Mouse (Mus musculus): ENCODE data around the gene Rgs6. TPM values are rescaled to one million over a fixed set of nuclear protein-coding genes. Genes with fewer than 3 reads are reported as not detected.

Rgs6 gene
- polyA plus RNA-seq, 1 experiment, result 8.0 TPM

DNA sequence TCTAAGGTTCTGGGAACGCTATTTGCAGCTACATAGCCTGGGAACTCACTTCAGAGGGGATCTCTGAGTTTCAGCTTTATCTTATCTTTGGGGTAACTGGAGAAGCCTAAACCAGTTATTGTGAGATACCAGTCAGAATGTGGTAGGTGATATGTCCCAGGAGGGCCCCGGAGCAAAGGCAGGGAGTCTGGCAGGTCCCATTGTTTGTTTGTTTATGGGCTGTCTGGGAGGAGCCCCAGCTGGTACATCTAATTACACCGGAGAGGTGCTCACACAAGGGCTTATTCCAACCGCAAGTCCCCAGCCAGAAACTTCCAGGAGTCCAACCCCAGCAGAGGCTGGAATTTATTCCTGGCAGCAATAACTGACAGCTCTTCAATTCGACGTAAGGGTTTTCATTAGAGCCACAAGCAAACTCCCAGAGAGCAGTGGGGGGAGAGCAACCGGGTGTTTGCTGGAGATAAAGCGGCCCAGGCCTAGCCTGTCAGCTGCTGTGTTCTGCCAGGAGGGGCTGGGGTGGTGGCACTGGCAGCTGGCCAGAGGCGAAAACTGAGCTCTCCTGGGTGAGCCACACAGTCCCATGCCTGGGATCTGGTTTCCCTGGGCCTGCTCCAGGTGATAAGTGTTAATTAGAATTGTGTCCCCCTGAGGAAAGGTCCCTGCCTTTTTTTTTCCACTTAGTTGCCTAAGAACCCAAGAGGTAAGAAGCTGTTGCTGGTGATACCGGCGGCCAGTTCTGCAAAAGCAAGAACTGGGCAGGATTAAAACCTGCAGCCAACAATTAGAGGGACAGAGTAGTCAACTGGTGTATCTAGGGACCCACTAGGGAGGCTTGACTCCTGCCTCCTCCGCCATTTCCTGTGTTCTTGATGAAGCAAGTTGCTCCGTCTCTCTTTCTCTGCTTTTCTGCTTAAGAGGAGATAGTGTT, 485.1 kb downstream of the Rgs6 start:
- peak; percentile 95 for DNase-seq (ENCODE audit: low read depth)
- TF ChIP-seq CTCF (IDR thresholded peaks at IDR 0.05; ENCODE audit: borderline replicate concordance, extremely low read depth, insufficient read depth, insufficient read length) (no peak), POLR2A (IDR thresholded peaks at IDR 0.05; ENCODE audit: borderline replicate concordance, extremely low read depth, insufficient read depth, insufficient read length, poor library complexity, severe bottlenecking) (no peak)

- no peak for DNase-seq (ENCODE audit: low read depth)
- TF ChIP-seq CTCF (IDR thresholded peaks at IDR 0.05; ENCODE audit: borderline replicate concordance, extremely low read depth, insufficient read depth, insufficient read length) (no peak), POLR2A (IDR thresholded peaks at IDR 0.05; ENCODE audit: borderline replicate concordance, extremely low read depth, insufficient read depth, insufficient read length, poor library complexity, severe bottlenecking) (no peak)
Observed at GRCm38 (mm10) chr12:83073879-83074368, 485.8 kb downstream of the Rgs6 start.

DNA sequence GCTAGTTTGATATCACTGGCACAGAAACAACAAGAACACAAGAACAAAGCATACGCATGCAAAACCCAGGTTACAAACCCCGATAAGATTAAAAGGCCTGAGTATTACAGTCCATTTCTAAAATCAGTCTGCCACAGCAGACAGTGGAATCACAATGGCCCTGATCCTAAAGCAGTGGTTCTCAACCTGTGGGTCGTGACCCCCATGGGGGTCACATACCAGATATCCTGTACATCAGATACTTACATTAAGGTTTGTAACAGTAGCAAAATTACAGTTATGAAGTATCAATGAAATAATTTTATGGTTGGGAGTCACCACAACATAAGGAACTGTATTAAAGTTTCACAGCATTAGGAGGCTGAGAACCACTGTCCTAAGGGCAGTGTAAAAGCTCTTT, 488.1 kb downstream of the Rgs6 start:
- DNase-seq (ENCODE audit: low read depth), result no peak
- TF ChIP-seq POLR2A (IDR thresholded peaks at IDR 0.05; ENCODE audit: borderline replicate concordance, extremely low read depth, insufficient read depth, insufficient read length, poor library complexity, severe bottlenecking) (no peak), CTCF (IDR thresholded peaks at IDR 0.05; ENCODE audit: borderline replicate concordance, extremely low read depth, insufficient read depth, insufficient read length) (no peak)

- no peak for DNase-seq (ENCODE audit: low read depth)
- no peak for TF ChIP-seq CTCF (IDR thresholded peaks at IDR 0.05; ENCODE audit: borderline replicate concordance, extremely low read depth, insufficient read depth, insufficient read length)
- no peak for TF ChIP-seq POLR2A (IDR thresholded peaks at IDR 0.05; ENCODE audit: borderline replicate concordance, extremely low read depth, insufficient read depth, insufficient read length, poor library complexity, severe bottlenecking)
Observed at GRCm38 (mm10) chr12:83077486-83077885, 489.4 kb downstream of the Rgs6 start.

DNA sequence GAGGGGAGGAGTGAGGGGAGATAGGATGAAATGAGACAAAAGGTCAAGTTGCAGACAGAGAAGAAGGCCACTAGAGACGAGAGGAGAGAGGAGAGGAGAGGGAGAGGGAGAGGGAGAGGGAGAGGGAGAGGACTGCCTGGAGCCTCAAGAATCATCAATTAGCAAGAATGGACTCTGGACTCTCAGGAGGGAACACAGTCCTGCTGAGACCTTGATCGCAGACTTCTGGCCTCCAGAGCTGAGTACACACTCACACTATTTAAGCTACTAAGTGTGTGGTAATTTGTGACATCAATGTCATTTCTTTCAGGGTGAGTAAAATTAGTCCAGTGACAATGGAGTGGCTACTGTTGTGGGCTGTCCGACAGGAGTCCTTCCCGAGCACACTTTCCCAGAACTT, 495.3 kb downstream of the Rgs6 start:
- DNase-seq (ENCODE audit: low read depth), result no peak
- no peak for TF ChIP-seq POLR2A (IDR thresholded peaks at IDR 0.05; ENCODE audit: borderline replicate concordance, extremely low read depth, insufficient read depth, insufficient read length, poor library complexity, severe bottlenecking)
- TF ChIP-seq CTCF (IDR thresholded peaks at IDR 0.05; ENCODE audit: borderline replicate concordance, extremely low read depth, insufficient read depth, insufficient read length), result no peak

DNA sequence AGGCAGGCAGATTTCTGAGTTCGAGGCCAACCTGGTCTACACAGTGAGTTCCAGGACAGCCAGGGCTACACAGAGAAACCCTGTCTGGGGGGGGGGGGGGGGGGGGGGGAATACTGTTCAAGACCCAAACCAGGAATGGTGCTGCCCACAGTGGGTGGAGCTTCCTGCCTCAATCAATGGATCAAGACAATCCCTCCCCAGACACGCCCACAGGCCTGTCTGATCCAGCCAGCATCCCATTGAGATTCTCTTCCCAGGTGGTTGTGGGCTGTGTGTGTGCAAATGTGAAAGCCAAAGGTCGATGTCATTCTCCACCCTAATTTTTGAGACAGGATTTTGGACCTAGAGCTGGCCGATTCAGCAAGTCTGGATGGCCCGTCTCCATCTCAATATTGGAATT, 496.5 kb downstream of the Rgs6 start:
- DNase-seq (ENCODE audit: low read depth), result no peak
- TF ChIP-seq POLR2A (IDR thresholded peaks at IDR 0.05; ENCODE audit: borderline replicate concordance, extremely low read depth, insufficient read depth, insufficient read length, poor library complexity, severe bottlenecking), result no peak
- TF ChIP-seq CTCF (IDR thresholded peaks at IDR 0.05; ENCODE audit: borderline replicate concordance, extremely low read depth, insufficient read depth, insufficient read length), result no peak

DNA sequence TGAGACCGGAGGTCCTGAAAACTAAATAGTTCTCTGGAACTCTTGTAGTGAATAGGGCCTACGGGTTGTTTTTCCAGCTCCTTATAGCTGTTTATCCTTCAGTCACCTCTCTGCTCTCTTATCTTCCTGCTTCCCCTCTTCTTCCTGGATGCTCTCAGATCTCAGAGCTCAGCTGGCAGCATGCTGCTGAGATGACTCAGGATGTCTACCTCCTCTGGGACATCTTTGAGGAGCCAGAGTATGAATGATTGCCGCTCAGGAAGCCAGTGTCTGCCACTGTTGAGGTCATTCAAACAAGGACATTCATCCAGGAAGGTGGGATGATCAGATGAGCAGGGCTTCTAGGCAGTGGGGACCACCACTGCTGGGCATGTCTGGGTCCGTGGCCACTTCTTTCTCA, 498.9 kb downstream of the Rgs6 start:
- TF ChIP-seq CTCF (IDR thresholded peaks at IDR 0.05; ENCODE audit: borderline replicate concordance, extremely low read depth, insufficient read depth, insufficient read length), result no peak
- TF ChIP-seq POLR2A (IDR thresholded peaks at IDR 0.05; ENCODE audit: borderline replicate concordance, extremely low read depth, insufficient read depth, insufficient read length, poor library complexity, severe bottlenecking), result no peak
- no peak for DNase-seq (ENCODE audit: low read depth)

GRCm38 (mm10) chr12:83087555-83087954, 499.5 kb downstream of the Rgs6 start:
- TF ChIP-seq POLR2A (IDR thresholded peaks at IDR 0.05; ENCODE audit: borderline replicate concordance, extremely low read depth, insufficient read depth, insufficient read length, poor library complexity, severe bottlenecking), result no peak
- no peak for TF ChIP-seq CTCF (IDR thresholded peaks at IDR 0.05; ENCODE audit: borderline replicate concordance, extremely low read depth, insufficient read depth, insufficient read length)
- no peak for DNase-seq (ENCODE audit: low read depth)

GRCm38 (mm10) chr12:83092001-83092400, 503.9 kb downstream of the Rgs6 start:
- no peak for TF ChIP-seq CTCF (IDR thresholded peaks at IDR 0.05; ENCODE audit: borderline replicate concordance, extremely low read depth, insufficient read depth, insufficient read length)
- DNase-seq (ENCODE audit: low read depth), result no peak

DNA sequence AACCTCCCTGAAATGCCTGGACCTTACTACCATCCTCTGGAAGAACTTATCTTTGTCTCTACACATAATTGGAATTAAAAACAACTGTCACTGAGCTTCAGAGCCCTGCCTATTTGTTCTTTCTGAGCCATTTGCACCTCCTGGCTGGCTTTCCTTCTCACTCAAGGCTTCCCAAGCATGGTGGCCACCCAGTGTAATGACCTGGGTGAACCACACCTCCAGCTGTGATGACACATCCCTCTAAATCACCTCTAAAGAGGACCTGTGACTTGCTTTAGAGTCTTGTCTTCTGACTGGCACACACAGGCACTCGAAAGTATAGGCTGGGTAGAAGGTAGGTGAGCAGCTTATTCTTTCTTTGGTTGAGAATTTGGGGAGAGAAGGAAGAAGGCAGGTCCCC, 509.7 kb downstream of the Rgs6 start:
- DNase-seq (ENCODE audit: low read depth), result no peak
- TF ChIP-seq CTCF (IDR thresholded peaks at IDR 0.05; ENCODE audit: borderline replicate concordance, extremely low read depth, insufficient read depth, insufficient read length) (no peak), POLR2A (IDR thresholded peaks at IDR 0.05; ENCODE audit: borderline replicate concordance, extremely low read depth, insufficient read depth, insufficient read length, poor library complexity, severe bottlenecking) (no peak)

- no peak for TF ChIP-seq POLR2A (IDR thresholded peaks at IDR 0.05; ENCODE audit: borderline replicate concordance, extremely low read depth, insufficient read depth, insufficient read length, poor library complexity, severe bottlenecking)
- no peak for TF ChIP-seq CTCF (IDR thresholded peaks at IDR 0.05; ENCODE audit: borderline replicate concordance, extremely low read depth, insufficient read depth, insufficient read length)
- DNase-seq (ENCODE audit: low read depth), result no peak
Observed at GRCm38 (mm10) chr12:83098646-83099371, 510.7 kb downstream of the Rgs6 start.

Measured in brain, embryonic 14.5 days (tissue).